Mouse (Mus musculus) heart, postnatal 0 days (tissue): ENCODE measurements around the gene Cpne7. TPM values are rescaled to one million over a fixed set of nuclear protein-coding genes. Genes with fewer than 3 reads are reported as not detected.
"Not testable (repeated sequence)": the region's sequence is repeated elsewhere in the genome, so short reads cannot be mapped to it uniquely, and the experiment has no call there.

Source experiments
- ATAC-seq: fragments of 200-750 bp; cut with Nextera tagmentation; 2 replicates; pipeline ENCODE4 v1.8.0; 2017; ENCODE audit warnings: low read depth, moderate number of reproducible peaks, moderate library complexity; ENCODE audit not compliant: insufficient read depth
- DNase-seq: peaks from one replicate; pipeline ENCODE4 v3.0.0-alpha.2; 2016; ENCODE audit warnings: low spot score
- H3K27ac ChIP-seq: fragments of 300-500 bp; sonication (generic); 2 replicates; pipeline ENCODE4 v1.5.1; 2014; ENCODE audit warnings: low read depth, mild to moderate bottlenecking
- H3K27me3 ChIP-seq: fragments of 300-500 bp; sonication (generic); 2 replicates; pipeline ENCODE4 v1.6.1; 2014; ENCODE audit warnings: low read length, mixed read lengths; ENCODE audit not compliant: control insufficient read depth, insufficient read depth
- H3K36me3 ChIP-seq: fragments of 300-500 bp; sonication (generic); replicated peaks from 2 replicates; pipeline ENCODE4 v1.6.1; 2014; ENCODE audit warnings: low read length, mixed read lengths; ENCODE audit not compliant: control insufficient read depth, insufficient read depth
- H3K4me1 ChIP-seq: fragments of 300-500 bp; sonication (generic); 2 replicates; pipeline ENCODE4 v1.6.1; 2014; ENCODE audit warnings: antibody characterized with exemption; ENCODE audit not compliant: control insufficient read depth, insufficient read depth
- H3K4me2 ChIP-seq: fragments of 300-500 bp; sonication (generic); 2 replicates; pipeline ENCODE4 v1.6.1; 2014; ENCODE audit warnings: low read depth, mild to moderate bottlenecking, low read length, moderate library complexity
- H3K4me3 ChIP-seq: fragments of 300-500 bp; sonication (generic); 2 replicates; pipeline ENCODE4 v1.5.1; 2014; ENCODE audit warnings: low read depth, low read length
- H3K9ac ChIP-seq: fragments of 300-500 bp; sonication (generic); replicated peaks from 2 replicates; pipeline ENCODE4 v1.6.1; 2014; ENCODE audit warnings: low read depth, low read length, mixed read lengths
- H3K9me3 ChIP-seq: fragments of 300-500 bp; sonication (generic); replicated peaks from 2 replicates; pipeline ENCODE4 v1.6.1; 2016; ENCODE audit warnings: low read length; ENCODE audit not compliant: control insufficient read depth
- CTCF ChIP-seq: IDR thresholded peaks from 2 replicates; pipeline ENCODE4 v1.5.1; 2016; ENCODE audit warnings: antibody characterized with exemption, control low read depth, low read depth
- EP300 ChIP-seq: IDR thresholded peaks from 2 replicates; pipeline ENCODE4 v1.6.1; 2016; ENCODE audit warnings: antibody characterized with exemption, low read depth
- WGBS: fragments of 180-500 bp; shearing (Covaris S2); extraction: QIAGEN DNeasy Blood & Tissue Kit; methylation state at CpG from one replicate; pipeline ENCODE4 v1.1.7; 2014; 5-methylcytosine and 5-hydroxymethylcytosine counted together
- polyA plus RNA-seq: library from polyadenylated mRNA; unstranded; fragments of >200 nt; fragmentation: Nextera tagmentation; extraction: Ambion mirVana; gene quantifications from 2 replicates; pipeline ENCODE4 v1.2.1, GENCODE M21; 2015
- total RNA-seq: library from RNA; depleted of rRNA; stranded (reverse); fragments of >200 nt; gene quantifications from 2 replicates; pipeline ENCODE4 v1.2.3, GENCODE M21; 2014; ENCODE audit warnings: low replicate concordance

Gene Cpne7
- total and polyA plus RNA-seq, 2 experiments from 2014 or later = 0.15 to 0.42 TPM

GRCm38 (mm10) chr8:123097216-123097615, 20.0 kb upstream of the Cpne7 start:
- H3K4me1 ChIP-seq = no peaks in the 10 kb centered on the region
- no peak for TF ChIP-seq CTCF
- TF ChIP-seq EP300 = no peak
- ATAC-seq = no peak
- no peak overlapping the region for H3K4me3 ChIP-seq
- no peak for DNase-seq
- H3K27ac ChIP-seq = no peak overlapping the region
- H3K27me3 ChIP-seq = no peaks in the 10 kb centered on the region
- H3K9ac ChIP-seq = no peak overlapping the region
- whole genome bisulfite sequencing = 89% methylated on average over 11 of the region's 11 CpGs
- H3K4me2 ChIP-seq = no peak overlapping the region
- peaks cover 45% of the 10 kb centered on the region for H3K36me3 ChIP-seq
- no peaks in the 10 kb centered on the region for H3K9me3 ChIP-seq

DNA sequence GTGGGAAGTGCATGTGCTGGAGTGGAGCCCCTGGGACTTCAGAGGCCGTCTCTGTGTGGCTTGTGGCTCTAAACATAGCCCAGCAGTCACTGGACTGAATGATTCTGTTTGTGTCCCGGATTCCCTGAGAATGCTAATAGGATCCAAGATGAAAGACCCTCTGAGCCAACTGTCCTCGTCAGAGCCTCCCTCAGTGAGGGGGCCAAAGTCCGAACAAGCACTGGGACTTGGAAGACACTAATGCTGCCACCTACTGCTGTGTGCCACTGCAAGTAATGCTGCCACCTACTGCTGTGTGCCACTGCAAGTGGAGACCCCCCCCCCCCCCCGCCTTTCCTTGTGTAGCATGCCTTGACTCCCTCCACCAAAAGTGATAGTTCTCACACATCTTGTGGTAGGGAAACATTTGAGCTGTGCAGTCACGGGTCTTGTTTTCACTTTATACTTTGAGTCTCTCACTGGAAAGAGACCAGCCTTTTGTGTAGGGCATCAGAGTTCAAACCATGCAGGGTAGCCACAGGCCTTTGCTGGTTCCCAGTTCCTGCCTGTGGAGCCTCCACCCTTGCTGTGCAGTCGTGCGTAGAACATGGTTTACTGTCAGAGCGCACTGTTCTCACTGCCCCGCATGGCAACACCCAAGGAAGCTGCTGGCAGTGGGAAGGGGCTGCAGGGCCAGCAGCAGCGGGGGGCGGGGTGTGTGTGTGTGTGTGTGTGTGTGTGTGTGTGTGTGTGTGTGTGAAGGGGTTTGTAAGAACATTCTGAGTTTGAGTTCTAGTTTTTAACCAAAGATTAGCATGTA, 19.2 kb upstream of the Cpne7 start:
- peaks cover 42% of the 10 kb centered on the region for H3K36me3 ChIP-seq
- no peaks in the 10 kb centered on the region for H3K4me1 ChIP-seq
- WGBS = 79% methylated on average over 12 of the region's 12 CpGs
- ATAC-seq (no peak), DNase-seq (no peak)
- no peak overlapping the region for H3K4me3 ChIP-seq
- H3K27ac ChIP-seq = no peak overlapping the region
- H3K27me3 ChIP-seq = no peaks in the 10 kb centered on the region
- no peak overlapping the region for H3K9ac ChIP-seq
- TF ChIP-seq EP300 (no peak), CTCF (no peak)
- no peak overlapping the region for H3K4me2 ChIP-seq
- H3K9me3 ChIP-seq = no peaks in the 10 kb centered on the region

- Histone ChIP-seq H3K27ac (no peak overlapping the region), H3K4me1 (peaks cover 10% of the 10 kb centered on the region), H3K36me3 (peaks cover 42% of the 10 kb centered on the region)
These were observed 16.9 kb upstream of the Cpne7 start for GRCm38 (mm10) chr8:123100288-123100687.

DNA sequence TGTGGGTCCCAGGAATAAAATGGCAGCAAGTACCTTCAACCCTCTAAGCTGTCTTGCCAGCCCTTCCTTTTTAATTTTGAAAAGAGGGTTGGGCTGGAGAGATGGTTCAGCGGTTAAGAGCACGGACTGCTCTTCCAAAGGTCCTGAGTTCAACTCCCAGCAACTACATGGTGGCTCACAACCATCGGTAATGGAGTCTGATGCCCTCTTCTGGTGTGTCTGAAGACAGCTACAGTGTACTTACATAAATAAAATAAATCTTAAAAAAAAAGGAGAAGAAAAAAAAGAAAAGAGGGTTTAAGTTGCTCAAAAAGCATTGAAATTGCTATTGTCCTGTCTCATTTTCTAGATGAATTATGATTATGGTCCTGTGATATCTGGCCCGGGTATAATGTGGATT, 15.9 kb upstream of the Cpne7 start:
- 77% methylated on average over 4 of the region's 4 CpGs for WGBS
- H3K36me3 ChIP-seq = peaks cover 39% of the 10 kb centered on the region
- DNase-seq (no peak), ATAC-seq (no peak)
- H3K4me2 ChIP-seq = peak overlapping the region; percentile 90; the same call in 1 of the 2 replicates
- TF ChIP-seq CTCF (no peak), EP300 (no peak)
- no peaks in the 10 kb centered on the region for H3K9me3 ChIP-seq
- no peaks in the 10 kb centered on the region for H3K27me3 ChIP-seq
- no peak overlapping the region for H3K27ac ChIP-seq
- peaks cover 10% of the 10 kb centered on the region for H3K4me1 ChIP-seq
- H3K4me3 ChIP-seq = no peak overlapping the region
- H3K9ac ChIP-seq = no peak overlapping the region

More at GRCm38 (mm10) chr8:123100288-123100687, 16.9 kb upstream of the Cpne7 start:
- H3K9me3 ChIP-seq = no peaks in the 10 kb centered on the region
- WGBS = 41% methylated on average over 8 of the region's 8 CpGs
- no peak for TF ChIP-seq EP300
- TF ChIP-seq CTCF = no peak
- H3K4me2 ChIP-seq = no peak overlapping the region
- no peak overlapping the region for H3K9ac ChIP-seq
- no peak overlapping the region for H3K4me3 ChIP-seq
- ATAC-seq (no peak), DNase-seq (no peak)
- H3K27me3 ChIP-seq = no peaks in the 10 kb centered on the region

DNA sequence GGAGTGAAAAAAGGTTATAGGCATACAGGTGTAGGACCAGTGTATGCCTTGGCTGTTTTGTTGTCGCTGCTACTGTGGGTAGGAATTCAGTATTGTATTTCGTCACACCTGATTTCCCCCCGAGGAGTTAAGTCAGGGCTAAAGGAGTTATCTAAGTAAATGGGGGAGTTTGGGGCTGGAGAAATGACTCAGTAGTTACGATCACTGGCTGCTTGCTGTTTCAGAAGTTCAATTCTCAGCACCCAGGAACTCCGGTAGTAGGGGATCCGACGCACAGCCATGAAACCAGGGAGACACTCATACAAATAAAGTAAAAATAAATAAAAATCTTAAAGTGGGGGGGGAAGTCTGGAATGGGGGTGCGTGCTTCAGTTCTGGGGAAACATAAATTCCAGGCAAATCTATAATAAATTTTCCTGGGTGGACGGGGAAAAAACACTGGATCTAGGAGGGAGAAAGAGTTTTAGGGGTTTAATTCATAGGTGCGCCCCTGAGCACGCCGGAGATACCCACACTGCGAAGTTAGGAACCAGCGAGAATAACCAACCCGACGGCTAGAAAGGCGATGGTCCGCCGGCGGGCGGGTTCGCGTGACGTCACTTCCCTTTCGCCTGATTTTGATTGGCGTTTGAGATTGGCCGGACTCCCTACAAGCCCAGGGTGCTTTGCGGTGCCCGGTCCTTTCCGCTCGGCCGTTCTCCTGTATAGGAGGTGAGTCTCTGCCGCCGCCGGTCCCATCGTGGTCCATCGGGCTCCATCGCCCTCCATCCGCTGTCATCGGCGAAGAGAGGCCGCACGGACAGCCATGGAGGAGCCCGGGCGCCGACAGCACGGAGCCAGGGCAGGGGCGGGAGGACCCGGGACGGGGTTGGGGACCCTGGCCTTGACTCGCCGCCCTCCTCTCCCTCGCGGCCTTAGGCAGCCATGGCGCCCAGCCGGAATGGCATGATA, 15.2 kb upstream of the Cpne7 start, which contains the start of gene Rpl13:
Gene Rpl13 (plus strand): TSS at position 616 of the 951 bp plus-strand sequence.
- DNase-seq (peak; percentile 97), ATAC-seq (peak; percentile 97)
- Histone ChIP-seq H3K27ac (peak within 1 kb of the TSS; percentile 95), H3K9me3 (no peaks in the 10 kb centered on the region), H3K36me3 (peaks cover 39% of the 10 kb centered on the region), H3K4me3 (peak within 1 kb of the TSS; percentile 95), H3K9ac (peak within 1 kb of the TSS; percentile 97), H3K27me3 (no peaks in the 10 kb centered on the region), H3K4me1 (peaks cover 10% of the 10 kb centered on the region), H3K4me2 (peak within 1 kb of the TSS; percentile 90)
- 1% methylated on average over 52 of the region's 56 CpGs for WGBS
- TF ChIP-seq CTCF (no peak), EP300 (peak; percentile 39; the same call in 1 of the 2 replicates)

GRCm38 (mm10) chr8:123102855-123103254, 14.3 kb upstream of the Cpne7 start:
- 0 out of 2 replicates have a peak, but pooled peaks have one; percentile 1 for ATAC-seq
- under 1% methylated on average over 26 of the region's 26 CpGs for WGBS

More at GRCm38 (mm10) chr8:123102855-123103254, 14.3 kb upstream of the Cpne7 start:
- Histone ChIP-seq H3K9ac (peak overlapping the region; percentile 97), H3K4me3 (peak overlapping the region; percentile 95), H3K4me2 (peak overlapping the region; percentile 90), H3K27ac (peak overlapping the region; percentile 95), H3K36me3 (peaks cover 33% of the 10 kb centered on the region)
- not testable (repeated sequence) for DNase-seq, H3K27me3 ChIP-seq, H3K9me3 ChIP-seq, H3K4me1 ChIP-seq
